ENCODE assay signal across 35 mouse cellular contexts in genomic region chr10:10701326-10701725, GRCm38 (mm10). TPM values are rescaled to one million over a fixed set of nuclear protein-coding genes. Genes with fewer than 3 reads are reported as not detected.
A peak's percentile ranks its signal among the peaks of the same experiment; 100 is the strongest.
DNase-seq lines count a peak whose midpoint lies in the region; ATAC-seq lines count a peak whose summit lies in the region.
"Had no signal": no experiment of that assay in that cellular context is flagged by ENCODE, and none has a peak within 500 bp of the region (broad histone marks: within the 10 kb centered on the region; RNA-seq: fewer than 3 reads in every experiment).

No protein-coding gene starts in this region.

- H3K4me2 ChIP-seq in forebrain, embryonic 13.5 days, result no peak overlapping the region
- no peak overlapping the region for H3K4me2 ChIP-seq in forebrain, embryonic 11.5 days (ENCODE audit: low read depth, low read length, severe bottlenecking)
- H3K4me2 ChIP-seq in forebrain, embryonic 16.5 days (ENCODE audit: low read length), result no peak overlapping the region
- H3K4me2 ChIP-seq: embryonic facial prominence, embryonic 13.5 days; heart, embryonic 11.5 days; hindbrain, embryonic 12.5 days; hindbrain, embryonic 15.5 days had no signal

- no peaks in the 10 kb centered on the region for H3K9me3 ChIP-seq in forebrain, embryonic 13.5 days (replicated peaks)
- H3K9me3 ChIP-seq in forebrain, embryonic 11.5 days (ENCODE audit: control insufficient read depth, low read length), result no peaks in the 10 kb centered on the region
- no peaks in the 10 kb centered on the region for H3K9me3 ChIP-seq in forebrain, embryonic 16.5 days (ENCODE audit: control insufficient read depth, low read length)
- H3K9me3 ChIP-seq: embryonic facial prominence, embryonic 13.5 days; G1E; hindbrain, embryonic 12.5 days; hindbrain, embryonic 15.5 days had no signal

- 94% methylated on average over 1 of the region's 1 CpGs for WGBS in forebrain, embryonic 13.5 days
- WGBS in forebrain, embryonic 11.5 days, result 78% methylated on average over 1 of the region's 1 CpGs
- WGBS in forebrain, embryonic 16.5 days, result 77% methylated on average over 1 of the region's 1 CpGs

- no peak overlapping the region for H3K4me3 ChIP-seq in forebrain, embryonic 13.5 days
- no peak overlapping the region for H3K4me3 ChIP-seq in forebrain, embryonic 11.5 days (ENCODE audit: low read depth, low read length)
- H3K4me3 ChIP-seq in forebrain, embryonic 16.5 days (replicated peaks; ENCODE audit: low read length), result no peak overlapping the region
- H3K4me3 ChIP-seq: embryonic facial prominence, embryonic 13.5 days; gastrocnemius, adult 2 months; hindbrain, embryonic 12.5 days; hindbrain, embryonic 15.5 days had no signal

- H3K36me3 ChIP-seq in forebrain, embryonic 13.5 days (ENCODE audit: poor library complexity, severe bottlenecking), result no peaks in the 10 kb centered on the region
- H3K36me3 ChIP-seq in forebrain, embryonic 11.5 days (ENCODE audit: control insufficient read depth, insufficient read depth, low read length), result no peaks in the 10 kb centered on the region
- no peaks in the 10 kb centered on the region for H3K36me3 ChIP-seq in forebrain, embryonic 16.5 days (ENCODE audit: control insufficient read depth, insufficient read depth)
- H3K36me3 ChIP-seq: embryonic facial prominence, embryonic 13.5 days; G1E; hindbrain, embryonic 12.5 days; hindbrain, embryonic 15.5 days had no signal

- peak; percentile 36; the same call in 1 of the 2 replicates for ATAC-seq in forebrain, embryonic 13.5 days
- no peak for ATAC-seq in forebrain, embryonic 11.5 days (replicated peaks; ENCODE audit: low FRiP score)
- peak; percentile 31 for ATAC-seq in frontal cortex, adult (ENCODE audit: low TSS enrichment)
- peak; percentile 69 for ATAC-seq in forebrain, embryonic 16.5 days
- ATAC-seq: intestine, postnatal 0 days; Patski had no signal

- no peaks in the 10 kb centered on the region for H3K4me1 ChIP-seq in forebrain, embryonic 13.5 days
- H3K4me1 ChIP-seq in forebrain, embryonic 11.5 days (replicated peaks; ENCODE audit: control insufficient read depth, insufficient read depth, low read length), result no peaks in the 10 kb centered on the region
- no peaks in the 10 kb centered on the region for H3K4me1 ChIP-seq in forebrain, embryonic 16.5 days (replicated peaks; ENCODE audit: control insufficient read depth, insufficient read depth, low read length)
- H3K4me1 ChIP-seq: hindbrain, embryonic 12.5 days; hindbrain, embryonic 15.5 days had no signal

- no peak for DNase-seq in forebrain, embryonic 11.5 days (ENCODE audit: low spot score)
- DNase-seq in frontal cortex, postnatal 25 days (ENCODE audit: low spot score in 2 of 2), result no peak
- no peak for DNase-seq in right cerebral cortex, postnatal 25 days
- DNase-seq in adrenal gland, postnatal 14 days, result no peak
- DNase-seq: adrenal gland, postnatal 10 days; B cell, adult 2 months; cerebellum, adult 11 months; cerebellum, adult 2 months; cerebellum, adult 9-11 months; cerebellum, postnatal 25 days; gastrocnemius, adult 2 months; gastrocnemius, postnatal 14 days; heart, adult 11 months; kidney, adult 2 months had no signal

- H3K27me3 ChIP-seq in forebrain, embryonic 13.5 days, result no peaks in the 10 kb centered on the region
- H3K27me3 ChIP-seq in forebrain, embryonic 11.5 days (ENCODE audit: control insufficient read depth, insufficient read depth, low read length), result no peaks in the 10 kb centered on the region
- H3K27me3 ChIP-seq in forebrain, embryonic 16.5 days (replicated peaks; ENCODE audit: control insufficient read depth, insufficient read depth, low read length), result no peaks in the 10 kb centered on the region
- H3K27me3 ChIP-seq: embryonic facial prominence, embryonic 13.5 days; hindbrain, embryonic 12.5 days; hindbrain, embryonic 15.5 days had no signal

- H3K9ac ChIP-seq in forebrain, embryonic 13.5 days, result no peak overlapping the region
- H3K9ac ChIP-seq in forebrain, embryonic 11.5 days (ENCODE audit: low read length), result no peak overlapping the region
- no peak overlapping the region for H3K9ac ChIP-seq in forebrain, embryonic 16.5 days (replicated peaks; ENCODE audit: low read depth, low read length)
- H3K9ac ChIP-seq: embryonic facial prominence, embryonic 13.5 days; hindbrain, embryonic 12.5 days; hindbrain, embryonic 15.5 days had no signal

- H3K27ac ChIP-seq in forebrain, embryonic 13.5 days, result no peak overlapping the region
- no peak overlapping the region for H3K27ac ChIP-seq in forebrain, embryonic 11.5 days (ENCODE audit: low read depth, low read length)
- no peak overlapping the region for H3K27ac ChIP-seq in forebrain, embryonic 16.5 days (ENCODE audit: low read length)
- H3K27ac ChIP-seq: embryonic facial prominence, embryonic 13.5 days; gastrocnemius, adult 2 months; hindbrain, embryonic 12.5 days; hindbrain, embryonic 15.5 days had no signal

RNA-seq across cellular contexts. Expression of gene Gm10944, which starts 20.2 kb away (rescaled TPM):
- not detected in 2 replicates for polyA plus RNA-seq in forebrain, embryonic 13.5 days (2015; fragmentation: Nextera tagmentation; extraction: Ambion mirVana)
- polyA plus RNA-seq in forebrain, embryonic 11.5 days (2014; fragmentation: Nextera tagmentation; extraction: Ambion mirVana), result not detected in 2 replicates
- not detected in 2 replicates for polyA plus RNA-seq in forebrain, embryonic 16.5 days (2015; fragmentation: Nextera tagmentation; extraction: Ambion mirVana)
- not detected in 2 replicates for total RNA-seq in adrenal gland, postnatal 14 days (2021)
- total RNA-seq: adrenal gland, adult 18-20 months; adrenal gland, postnatal 10 days; adrenal gland, postnatal 4 days; CH12.LX; common myeloid progenitor, adult 5-6 weeks; G1E; gastrocnemius, adult 2 months; gastrocnemius, postnatal 14 days; gastrocnemius, postnatal 4 days; heart, adult 8-10 months; heart, postnatal 25 days; hematopoietic stem cell, adult 5-6 weeks had no signal
- polyA plus RNA-seq: cerebellum, adult 2 months; embryonic facial prominence, embryonic 13.5 days; G1E; heart, embryonic 11.5 days; heart, embryonic 14.5 days; heart, postnatal 0 days; hindbrain, embryonic 12.5 days; hindbrain, embryonic 15.5 days; intestine, embryonic 14.5 days; intestine, postnatal 0 days; kidney, adult 2 months; Patski had no signal
